Mouse (Mus musculus) testis, adult 2 months (tissue): ENCODE data around the gene Card10.

Experiments used
- CTCF ChIP-seq: fragments of 200-500 bp; IDR thresholded peaks from 2 replicates; pipeline ENCODE4 v1.5.1; 2012; ENCODE audit warnings: low read depth, mild to moderate bottlenecking, inconsistent platforms, low read length, moderate library complexity; ENCODE audit not compliant: control insufficient read depth, insufficient read depth, insufficient replicate concordance
- POLR2A ChIP-seq: fragments of 200-500 bp; IDR thresholded peaks from 2 replicates; pipeline ENCODE4 v1.6.1; 2012; ENCODE audit warnings: low read depth, mild to moderate bottlenecking, inconsistent platforms, low read length, moderate library complexity; ENCODE audit not compliant: control insufficient read depth

GRCm38 (mm10) chr15:78828315-78828714, 25.5 kb upstream of the Card10 start:
- TF ChIP-seq POLR2A (no peak), CTCF (no peak)
